Mouse (Mus musculus): ENCODE measurements around the gene Vpreb3. TPM values are rescaled to one million over a fixed set of nuclear protein-coding genes. Genes with fewer than 3 reads are reported as not detected.
A peak's percentile ranks its signal among the peaks of the same experiment; 100 is the strongest.

The Vpreb3 gene
- polyA plus RNA-seq, 1 experiment from 2014 or later, result 0.65 TPM

- H3K27ac ChIP-seq, result no peak overlapping the region
These were observed 26.0 kb upstream of the Vpreb3 start for GRCm38 (mm10) chr10:75916840-75917239.

GRCm38 (mm10) chr10:75919026-75919425 lies 23.8 kb upstream of the Vpreb3 start:
- no peak overlapping the region for H3K4me3 ChIP-seq
- WGBS, result 89% methylated on average over 5 of the region's 5 CpGs

More at GRCm38 (mm10) chr10:75916840-75917239, 26.0 kb upstream of the Vpreb3 start:
- no peaks in the 10 kb centered on the region for H3K9me3 ChIP-seq (replicated peaks)
- DNase-seq (ENCODE audit: low spot score), result peak; percentile 51
- peaks cover 41% of the 10 kb centered on the region for H3K4me1 ChIP-seq
- H3K36me3 ChIP-seq, result peaks cover 75% of the 10 kb centered on the region
- WGBS, result 48% methylated on average over 8 of the region's 8 CpGs
- H3K27me3 ChIP-seq (ENCODE audit: low read depth, poor library complexity, severe bottlenecking), result no peaks in the 10 kb centered on the region
- no peak overlapping the region for H3K4me3 ChIP-seq

GRCm38 (mm10) chr10:75921026-75921725 lies 21.7 kb upstream of the Vpreb3 start, which contains the start of gene Smarcb1:
TSS of gene Smarcb1 (minus strand) at chr10:75921617.
- DNase-seq (ENCODE audit: low spot score), result peak; percentile 97
- H3K27me3 ChIP-seq (ENCODE audit: low read depth, poor library complexity, severe bottlenecking), result no peaks in the 10 kb centered on the region
- H3K4me1 ChIP-seq, result peaks cover 47% of the 10 kb centered on the region
- WGBS, result under 1% methylated on average over 76 of the region's 76 CpGs
- peak within 1 kb of the TSS; percentile 96 for H3K4me3 ChIP-seq
- peaks cover 64% of the 10 kb centered on the region for H3K36me3 ChIP-seq
- peak within 1 kb of the TSS; percentile 99 for H3K27ac ChIP-seq
- H3K9me3 ChIP-seq (replicated peaks), result no peaks in the 10 kb centered on the region

More at GRCm38 (mm10) chr10:75919026-75919425, 23.8 kb upstream of the Vpreb3 start:
- no peaks in the 10 kb centered on the region for H3K9me3 ChIP-seq (replicated peaks)
- H3K27ac ChIP-seq, result no peak overlapping the region
- DNase-seq (ENCODE audit: low spot score), result no peak
- peaks cover 65% of the 10 kb centered on the region for H3K36me3 ChIP-seq
- peaks cover 51% of the 10 kb centered on the region for H3K4me1 ChIP-seq
- no peaks in the 10 kb centered on the region for H3K27me3 ChIP-seq (ENCODE audit: low read depth, poor library complexity, severe bottlenecking)

- no peak for DNase-seq (ENCODE audit: low spot score)
- Histone ChIP-seq H3K9me3 (replicated peaks) (no peaks in the 10 kb centered on the region), H3K27me3 (ENCODE audit: low read depth, poor library complexity, severe bottlenecking) (no peaks in the 10 kb centered on the region), H3K27ac (peak overlapping the region; percentile 99), H3K4me1 (peaks cover 39% of the 10 kb centered on the region), H3K36me3 (peaks cover 64% of the 10 kb centered on the region), H3K4me3 (peak overlapping the region; percentile 96)
- WGBS, result 6% methylated on average over 22 of the region's 22 CpGs
These were observed 20.9 kb upstream of the Vpreb3 start for GRCm38 (mm10) chr10:75921726-75922560.

- H3K4me1 ChIP-seq, result peaks cover 24% of the 10 kb centered on the region
- DNase-seq (ENCODE audit: low spot score), result no peak
- 63% methylated on average over 2 of the region's 2 CpGs for WGBS
- no peak overlapping the region for H3K4me3 ChIP-seq
- no peaks in the 10 kb centered on the region for H3K9me3 ChIP-seq (replicated peaks)
- peaks cover 11% of the 10 kb centered on the region for H3K27me3 ChIP-seq (ENCODE audit: low read depth, poor library complexity, severe bottlenecking)
- H3K36me3 ChIP-seq, result peaks cover 56% of the 10 kb centered on the region
- no peak overlapping the region for H3K27ac ChIP-seq
These were observed 18.5 kb upstream of the Vpreb3 start for GRCm38 (mm10) chr10:75924324-75924723.

- Histone ChIP-seq H3K27ac (no peak overlapping the region), H3K9me3 (replicated peaks) (no peaks in the 10 kb centered on the region), H3K4me3 (no peak overlapping the region), H3K36me3 (peaks cover 52% of the 10 kb centered on the region), H3K27me3 (ENCODE audit: low read depth, poor library complexity, severe bottlenecking) (peaks cover 31% of the 10 kb centered on the region), H3K4me1 (peaks cover 28% of the 10 kb centered on the region)
- DNase-seq (ENCODE audit: low spot score), result no peak
- WGBS, result 71% methylated on average over 13 of the region's 13 CpGs
These were observed 16.5 kb upstream of the Vpreb3 start for GRCm38 (mm10) chr10:75926396-75926795.

- Histone ChIP-seq H3K9me3 (replicated peaks) (no peaks in the 10 kb centered on the region), H3K27me3 (ENCODE audit: low read depth, poor library complexity, severe bottlenecking) (peaks cover 63% of the 10 kb centered on the region), H3K4me3 (0 out of 2 replicates have a peak overlapping the region, but pooled peaks have one; percentile 77), H3K36me3 (peaks cover 30% of the 10 kb centered on the region), H3K27ac (no peak overlapping the region), H3K4me1 (peaks cover 39% of the 10 kb centered on the region)
- no peak for DNase-seq (ENCODE audit: low spot score)
- 41% methylated on average over 6 of the region's 6 CpGs for WGBS
These were observed 12.6 kb upstream of the Vpreb3 start for GRCm38 (mm10) chr10:75930304-75930703.

GRCm38 (mm10) chr10:75931311-75931710 lies 11.5 kb upstream of the Vpreb3 start:
- no peaks in the 10 kb centered on the region for H3K9me3 ChIP-seq (replicated peaks)
- WGBS, result 16% methylated on average over 7 of the region's 7 CpGs
- H3K36me3 ChIP-seq, result peaks cover 20% of the 10 kb centered on the region
- peak overlapping the region; percentile 77 for H3K4me3 ChIP-seq
- H3K27me3 ChIP-seq (ENCODE audit: low read depth, poor library complexity, severe bottlenecking), result peaks cover 73% of the 10 kb centered on the region
- no peak overlapping the region for H3K27ac ChIP-seq
- DNase-seq (ENCODE audit: low spot score), result no peak
- peaks cover 49% of the 10 kb centered on the region for H3K4me1 ChIP-seq

- peak overlapping the region; percentile 94 for H3K27ac ChIP-seq
- WGBS, result 2% methylated on average over 27 of the region's 44 CpGs
- H3K4me1 ChIP-seq, result peaks cover 49% of the 10 kb centered on the region
These were observed 10.7 kb upstream of the Vpreb3 start for GRCm38 (mm10) chr10:75932081-75932678.

GRCm38 (mm10) chr10:75932891-75933290 lies 10.0 kb upstream of the Vpreb3 start, which contains the start of gene Chchd10:
TSS of gene Chchd10 (plus strand) at chr10:75933130.
- Histone ChIP-seq H3K4me3 (peak within 1 kb of the TSS; percentile 77), H3K27ac (peak within 1 kb of the TSS; percentile 94), H3K27me3 (ENCODE audit: low read depth, poor library complexity, severe bottlenecking) (peaks cover 87% of the 10 kb centered on the region), H3K4me1 (peaks cover 49% of the 10 kb centered on the region), H3K36me3 (peaks cover 5% of the 10 kb centered on the region), H3K9me3 (replicated peaks) (no peaks in the 10 kb centered on the region)
- WGBS, result 23% methylated on average over 6 of the region's 6 CpGs
- DNase-seq (ENCODE audit: low spot score), result no peak

More at GRCm38 (mm10) chr10:75932081-75932678, 10.7 kb upstream of the Vpreb3 start:
- H3K4me3 ChIP-seq, result peak overlapping the region; percentile 77
- DNase-seq (ENCODE audit: low spot score), result peak; percentile 88
- peaks cover 81% of the 10 kb centered on the region for H3K27me3 ChIP-seq (ENCODE audit: low read depth, poor library complexity, severe bottlenecking)
- no peaks in the 10 kb centered on the region for H3K9me3 ChIP-seq (replicated peaks)
- H3K36me3 ChIP-seq, result peaks cover 12% of the 10 kb centered on the region

- DNase-seq (ENCODE audit: low spot score), result no peak
- WGBS, result 63% methylated on average over 1 of the region's 1 CpGs
- Histone ChIP-seq H3K4me1 (peaks cover 43% of the 10 kb centered on the region), H3K9me3 (replicated peaks) (no peaks in the 10 kb centered on the region), H3K27me3 (ENCODE audit: low read depth, poor library complexity, severe bottlenecking) (peaks cover 89% of the 10 kb centered on the region), H3K36me3 (no peaks in the 10 kb centered on the region), H3K27ac (no peak overlapping the region), H3K4me3 (peak overlapping the region; percentile 62; the same call in 1 of the 2 replicates)
These were observed 7.9 kb upstream of the Vpreb3 start for GRCm38 (mm10) chr10:75934991-75935390.

- Histone ChIP-seq H3K4me3 (peak within 1 kb of the TSS; percentile 62), H3K36me3 (no peaks in the 10 kb centered on the region), H3K27ac (peak within 1 kb of the TSS; percentile 10; the same call in 1 of the 2 replicates), H3K4me1 (peaks cover 41% of the 10 kb centered on the region), H3K9me3 (replicated peaks) (no peaks in the 10 kb centered on the region), H3K27me3 (ENCODE audit: low read depth, poor library complexity, severe bottlenecking) (peaks cover 89% of the 10 kb centered on the region)
- DNase-seq (ENCODE audit: low spot score), result peak; percentile 80
- WGBS, result 3% methylated on average over 51 of the region's 51 CpGs
These were observed 6.9 kb upstream of the Vpreb3 start, which contains the start of gene Mmp11 for GRCm38 (mm10) chr10:75935680-75936541. TSS of gene Mmp11 (minus strand) at chr10:75936496.
